Mouse (Mus musculus) kidney, adult 2 months (tissue): Measurements from ENCODE around the gene Nudcd3.

ENCODE experiments used
- CTCF ChIP-seq: fragments of 200-500 bp; conservative IDR thresholded peaks from 2 replicates; pipeline ENCODE4 v1.5.1; 2011; ENCODE audit warnings: low read depth, mild to moderate bottlenecking, control low read depth, low read length, moderate library complexity, mixed read lengths; ENCODE audit not compliant: insufficient read depth, insufficient read length
- POLR2A ChIP-seq: fragments of 200-500 bp; IDR thresholded peaks from one replicate; pipeline ENCODE4 v1.6.1; 2011; ENCODE audit warnings: low read depth, low read length, control low read depth

- no peak for TF ChIP-seq POLR2A
- TF ChIP-seq CTCF: no peak
Observed at GRCm38 (mm10) chr11:6175506-6175905, 24.7 kb downstream of the Nudcd3 start.
